Mouse (Mus musculus) embryonic facial prominence, embryonic 13.5 days (tissue): ENCODE results near the gene Bin2. TPM values are rescaled to one million over a fixed set of nuclear protein-coding genes. Genes with fewer than 3 reads are reported as not detected.
"Not testable (repeated sequence)": the region's sequence is repeated elsewhere in the genome, so short reads cannot be mapped to it uniquely, and the experiment has no call there.

Source experiments
- ATAC-seq: fragments of 200-750 bp; cut with Nextera tagmentation; 2 replicates; pipeline ENCODE4 v1.8.0; 2017; ENCODE audit warnings: low read depth; ENCODE audit not compliant: insufficient number of reproducible peaks, insufficient read depth, low FRiP score, low TSS enrichment
- H3K27ac ChIP-seq: fragments of 300-500 bp; sonication (generic); 2 replicates; pipeline ENCODE4 v1.5.1; 2015; ENCODE audit warnings: moderate library complexity, mild to moderate bottlenecking, inconsistent platforms
- H3K27me3 ChIP-seq: fragments of 300-500 bp; sonication (generic); 2 replicates; pipeline ENCODE4 v1.6.1; 2015; ENCODE audit warnings: mild to moderate bottlenecking, inconsistent platforms
- H3K36me3 ChIP-seq: fragments of 300-500 bp; sonication (generic); 2 replicates; pipeline ENCODE4 v1.6.1; 2015; ENCODE audit warnings: mild to moderate bottlenecking, inconsistent platforms
- H3K4me1 ChIP-seq: fragments of 300-500 bp; sonication (generic); 2 replicates; pipeline ENCODE4 v1.6.1; 2015; ENCODE audit warnings: inconsistent platforms
- H3K4me2 ChIP-seq: fragments of 300-500 bp; sonication (generic); 2 replicates; pipeline ENCODE4 v1.6.1; 2015; ENCODE audit warnings: moderate library complexity, mild to moderate bottlenecking, inconsistent platforms
- H3K4me3 ChIP-seq: fragments of 300-500 bp; sonication (generic); 2 replicates; pipeline ENCODE4 v1.5.1; 2015; ENCODE audit warnings: mild to moderate bottlenecking, inconsistent platforms
- H3K9ac ChIP-seq: fragments of 300-500 bp; sonication (generic); 2 replicates; pipeline ENCODE4 v1.6.1; 2015; ENCODE audit warnings: mild to moderate bottlenecking, inconsistent platforms
- H3K9me3 ChIP-seq: fragments of 300-500 bp; sonication (generic); 2 replicates; pipeline ENCODE4 v1.6.1; 2016; ENCODE audit warnings: inconsistent platforms
- WGBS: fragments of 180-500 bp; shearing (Covaris S2); methylation state at CpG from one replicate; pipeline ENCODE4 v1.1.7; 2015; ENCODE audit warnings: mixed read lengths; 5-methylcytosine and 5-hydroxymethylcytosine counted together
- polyA plus RNA-seq: library from polyadenylated mRNA; unstranded; fragments of >200 nt; fragmentation: Nextera tagmentation; extraction: Ambion mirVana; gene quantifications from 2 replicates; pipeline ENCODE4 v1.2.1, GENCODE M21; 2015

The Bin2 gene
- polyA plus RNA-seq, 1 experiment from 2014 or later: 2.1 TPM

- H3K4me1 ChIP-seq: peaks cover 9% of the 10 kb centered on the region
- peaks cover 25% of the 10 kb centered on the region for H3K27me3 ChIP-seq
- H3K27ac ChIP-seq: no peak overlapping the region
- H3K9ac ChIP-seq: no peak overlapping the region
- no peaks in the 10 kb centered on the region for H3K9me3 ChIP-seq
- 82% methylated on average over 3 of the region's 3 CpGs for WGBS
- ATAC-seq: no peak
- H3K4me3 ChIP-seq: no peak overlapping the region
- H3K36me3 ChIP-seq: no peaks in the 10 kb centered on the region
- H3K4me2 ChIP-seq: no peak overlapping the region
These were observed 39.2 kb downstream of the Bin2 start for GRCm38 (mm10) chr15:100630126-100630525.

GRCm38 (mm10) chr15:100628797-100629196 is 40.6 kb downstream of the Bin2 start:
- Histone ChIP-seq H3K9me3 (no peaks in the 10 kb centered on the region), H3K4me2 (no peak overlapping the region), H3K4me3 (no peak overlapping the region), H3K27ac (no peak overlapping the region), H3K36me3 (no peaks in the 10 kb centered on the region), H3K9ac (no peak overlapping the region), H3K4me1 (peaks cover 9% of the 10 kb centered on the region), H3K27me3 (peaks cover 14% of the 10 kb centered on the region)
- 33% methylated on average over 7 of the region's 7 CpGs for WGBS
- no peak for ATAC-seq

DNA sequence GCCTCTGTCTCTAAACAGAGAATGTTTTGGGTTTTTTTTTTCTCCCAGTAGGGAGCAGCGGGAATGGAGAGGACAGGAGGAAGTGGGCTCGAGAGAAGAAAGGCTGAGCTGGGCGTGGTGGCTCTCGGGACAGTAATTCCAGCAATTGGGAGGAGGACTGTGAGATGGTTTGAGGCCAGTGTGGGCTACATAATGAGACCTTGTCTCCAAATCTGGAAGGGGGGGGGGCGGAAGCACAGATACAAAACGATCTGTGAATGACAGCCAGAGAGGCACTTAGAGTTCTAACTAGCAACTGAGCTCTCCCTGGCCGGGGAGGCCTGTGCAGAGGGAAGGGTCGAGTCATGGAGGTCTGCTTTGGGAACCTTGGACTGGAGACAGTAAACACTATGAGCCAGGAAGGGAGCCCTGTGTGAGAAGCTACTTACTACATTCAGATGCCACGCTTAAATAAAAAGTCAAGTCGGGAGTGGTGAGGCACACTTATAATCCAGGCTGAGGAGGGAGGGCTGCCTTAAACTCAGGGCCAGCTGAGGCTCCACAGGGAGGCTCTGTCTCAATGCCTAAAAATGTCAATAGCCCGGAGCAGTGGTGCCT is 41.5 kb downstream of the Bin2 start:
- Histone ChIP-seq H3K9me3 (no peaks in the 10 kb centered on the region), H3K27me3 (peaks cover 8% of the 10 kb centered on the region), H3K27ac (peak overlapping the region; percentile 66), H3K36me3 (no peaks in the 10 kb centered on the region), H3K4me2 (peak overlapping the region; percentile 27; the same call in 1 of the 2 replicates), H3K4me1 (peaks cover 9% of the 10 kb centered on the region), H3K4me3 (no peak overlapping the region), H3K9ac (0 out of 2 replicates have a peak overlapping the region, but pooled peaks have one; percentile 16)
- 8% methylated on average over 11 of the region's 11 CpGs for WGBS
- ATAC-seq: no peak

GRCm38 (mm10) chr15:100627287-100627686 is 42.1 kb downstream of the Bin2 start:
- H3K9ac ChIP-seq: no peak overlapping the region
- 14% methylated on average over 10 of the region's 10 CpGs for WGBS
- peak overlapping the region; percentile 66; the same call in 1 of the 2 replicates for H3K27ac ChIP-seq
- H3K36me3 ChIP-seq: no peaks in the 10 kb centered on the region
- no peak for ATAC-seq
- H3K4me2 ChIP-seq: peak overlapping the region; percentile 27; the same call in 1 of the 2 replicates
- H3K27me3 ChIP-seq: peaks cover 4% of the 10 kb centered on the region; the same call in 1 of the 2 replicates
- peaks cover 9% of the 10 kb centered on the region for H3K4me1 ChIP-seq
- H3K4me3 ChIP-seq: no peak overlapping the region
- no peaks in the 10 kb centered on the region for H3K9me3 ChIP-seq

DNA sequence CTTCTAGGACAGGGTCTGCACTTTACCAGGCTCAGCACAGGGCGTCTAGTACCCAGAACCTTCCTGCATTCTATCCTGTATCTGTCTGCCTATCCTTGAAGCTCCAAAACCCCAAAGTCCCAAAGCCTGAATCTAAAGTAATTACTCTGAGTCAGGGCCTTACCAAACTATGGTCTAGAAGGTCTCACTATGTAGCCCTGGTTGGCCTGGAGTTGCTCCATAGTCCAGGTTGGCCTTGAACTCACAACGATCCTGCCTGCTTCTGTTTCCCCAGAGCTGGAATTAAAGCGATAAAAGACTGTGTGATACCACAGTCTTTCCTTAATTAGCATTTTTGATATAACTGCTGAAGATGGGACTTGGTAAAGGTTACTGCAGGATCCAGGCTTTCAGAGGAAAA is 44.9 kb downstream of the Bin2 start:
- 88% methylated on average over 3 of the region's 3 CpGs for WGBS
- H3K4me1 ChIP-seq: peaks cover 9% of the 10 kb centered on the region
- H3K4me3 ChIP-seq: no peak overlapping the region

DNA sequence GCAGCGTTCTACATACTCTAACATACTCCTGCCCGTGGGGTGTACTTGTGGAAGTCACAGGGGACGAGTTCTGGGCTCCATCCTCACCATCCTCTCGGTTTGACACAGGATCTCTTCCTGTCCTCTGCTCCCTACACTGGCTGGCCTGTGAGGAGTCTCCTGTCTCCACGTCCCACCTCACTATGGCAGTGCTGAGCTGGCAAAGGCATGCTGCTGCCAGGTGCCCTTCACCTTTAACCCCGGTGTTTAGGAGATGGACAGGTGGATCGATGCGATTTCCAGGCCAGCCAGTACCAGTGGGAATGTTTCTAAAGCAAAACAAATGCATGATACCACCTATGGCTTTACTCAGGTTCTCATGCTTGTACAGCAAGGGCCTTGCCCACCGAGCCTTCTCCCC is 45.6 kb downstream of the Bin2 start:
- Histone ChIP-seq H3K27me3 (no peaks in the 10 kb centered on the region), H3K4me2 (no peak overlapping the region), H3K9ac (no peak overlapping the region), H3K4me1 (peaks cover 9% of the 10 kb centered on the region), H3K4me3 (no peak overlapping the region), H3K36me3 (peaks cover 21% of the 10 kb centered on the region), H3K9me3 (no peaks in the 10 kb centered on the region), H3K27ac (no peak overlapping the region)
- 84% methylated on average over 9 of the region's 9 CpGs for WGBS
- ATAC-seq: no peak

More for the DNA sequence above, 44.9 kb downstream of the Bin2 start:
- Histone ChIP-seq H3K4me2 (no peak overlapping the region), H3K9me3 (no peaks in the 10 kb centered on the region), H3K36me3 (peaks cover 14% of the 10 kb centered on the region), H3K27ac (no peak overlapping the region), H3K27me3 (no peaks in the 10 kb centered on the region), H3K9ac (no peak overlapping the region)
- no peak for ATAC-seq

- ATAC-seq: no peak
These were observed 47.2 kb downstream of the Bin2 start for GRCm38 (mm10) chr15:100622164-100622563.

GRCm38 (mm10) chr15:100621671-100622070 is 47.7 kb downstream of the Bin2 start:
- not testable (repeated sequence) for H3K27ac ChIP-seq, H3K9me3 ChIP-seq, H3K4me1 ChIP-seq, ATAC-seq, H3K4me2 ChIP-seq, H3K9ac ChIP-seq, H3K4me3 ChIP-seq, H3K27me3 ChIP-seq
- 81% methylated on average over 9 of the region's 9 CpGs for WGBS
- peaks cover 35% of the 10 kb centered on the region for H3K36me3 ChIP-seq

More at GRCm38 (mm10) chr15:100622164-100622563, 47.2 kb downstream of the Bin2 start:
- WGBS: 84% methylated on average over 7 of the region's 7 CpGs
- no peaks in the 10 kb centered on the region for H3K9me3 ChIP-seq
- H3K4me2 ChIP-seq: no peak overlapping the region
- H3K27ac ChIP-seq: no peak overlapping the region
- no peak overlapping the region for H3K4me3 ChIP-seq
- peaks cover 35% of the 10 kb centered on the region for H3K36me3 ChIP-seq
- H3K27me3 ChIP-seq: no peaks in the 10 kb centered on the region
- H3K4me1 ChIP-seq: no peaks in the 10 kb centered on the region
- H3K9ac ChIP-seq: no peak overlapping the region

- ATAC-seq: no peak
- WGBS: 85% methylated on average over 7 of the region's 7 CpGs
- Histone ChIP-seq H3K9me3 (no peaks in the 10 kb centered on the region), H3K4me3 (no peak overlapping the region), H3K27ac (no peak overlapping the region), H3K27me3 (no peaks in the 10 kb centered on the region), H3K9ac (no peak overlapping the region), H3K4me1 (peaks cover 15% of the 10 kb centered on the region), H3K4me2 (no peak overlapping the region), H3K36me3 (peaks cover 35% of the 10 kb centered on the region)
These were observed 50.2 kb downstream of the Bin2 start for GRCm38 (mm10) chr15:100619200-100619599.

GRCm38 (mm10) chr15:100616221-100616620 is 53.1 kb downstream of the Bin2 start:
- Histone ChIP-seq H3K27me3 (no peaks in the 10 kb centered on the region), H3K9me3 (no peaks in the 10 kb centered on the region), H3K36me3 (peaks cover 35% of the 10 kb centered on the region), H3K27ac (peak overlapping the region; percentile 94), H3K9ac (peak overlapping the region; percentile 87), H3K4me1 (peaks cover 21% of the 10 kb centered on the region), H3K4me3 (peak overlapping the region; percentile 92), H3K4me2 (peak overlapping the region; percentile 81)
- WGBS: 1% methylated on average over 19 of the region's 19 CpGs
- no peak for ATAC-seq

DNA sequence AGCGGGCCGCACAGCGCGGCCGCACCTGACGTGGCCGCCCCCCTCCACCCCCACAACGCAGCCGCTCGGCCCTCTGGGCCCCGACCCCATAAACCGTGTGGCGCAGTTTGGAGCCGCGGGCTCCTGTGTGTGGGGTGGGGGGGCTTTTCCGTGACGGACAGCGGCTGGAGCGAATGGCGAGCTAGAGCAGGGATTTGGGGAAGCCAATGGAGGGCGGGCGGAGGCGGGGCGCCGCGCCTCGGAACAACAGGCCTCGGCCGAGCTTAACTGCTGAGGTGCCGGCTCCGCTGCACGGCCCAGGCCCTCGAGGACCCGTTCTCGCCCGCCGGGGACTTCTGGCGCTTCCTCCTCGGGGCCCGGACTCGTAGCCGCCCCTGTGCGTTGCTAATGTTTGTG is 53.5 kb downstream of the Bin2 start:
- Histone ChIP-seq H3K4me1 (peaks cover 21% of the 10 kb centered on the region), H3K27me3 (no peaks in the 10 kb centered on the region), H3K9ac (peak overlapping the region; percentile 87), H3K36me3 (peaks cover 32% of the 10 kb centered on the region), H3K9me3 (no peaks in the 10 kb centered on the region), H3K4me2 (peak overlapping the region; percentile 81), H3K27ac (peak overlapping the region; percentile 94), H3K4me3 (peak overlapping the region; percentile 92)
- ATAC-seq: peak; percentile 83
- WGBS: under 1% methylated on average over 43 of the region's 43 CpGs

DNA sequence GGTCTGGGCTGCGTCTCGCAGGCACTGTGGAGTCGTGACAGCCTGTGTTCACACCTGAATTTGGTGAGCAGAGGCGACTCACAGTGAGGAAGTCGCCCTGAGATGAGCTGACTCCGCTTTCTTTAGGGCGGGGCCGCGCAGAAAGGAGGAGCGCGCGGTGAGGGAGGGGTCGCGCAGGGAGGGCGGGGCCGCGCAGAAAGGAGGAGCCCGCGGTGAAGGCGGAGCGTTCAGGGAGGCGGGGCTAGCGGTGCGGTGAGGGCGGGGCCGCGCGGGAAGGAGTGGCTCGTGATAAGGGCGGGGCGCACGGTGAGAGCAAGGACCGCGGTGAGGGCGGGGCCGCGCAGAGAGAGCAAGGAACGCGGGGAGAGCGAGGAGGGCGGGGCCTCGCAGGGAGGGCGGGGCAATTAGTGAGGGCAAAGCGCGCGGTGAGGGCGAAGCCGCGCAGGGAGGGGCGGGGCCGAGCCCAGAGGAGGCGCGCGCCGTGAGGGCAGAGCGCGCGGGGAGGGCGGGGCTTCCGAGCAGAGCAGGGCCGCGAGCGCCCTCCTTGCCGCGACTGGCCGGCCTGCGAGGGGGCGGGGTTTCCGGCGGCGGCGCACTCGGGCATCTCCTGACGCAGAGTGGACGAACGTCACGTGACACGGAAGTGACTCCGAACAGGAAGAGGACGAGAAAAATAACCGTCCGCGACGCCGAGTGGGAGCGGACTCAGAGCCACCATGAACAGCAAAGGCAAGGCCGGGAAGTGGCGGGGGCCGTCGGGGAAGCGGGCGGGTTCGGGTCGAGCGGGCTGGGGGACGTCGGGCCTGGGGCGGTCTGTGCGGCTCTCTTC is 54.1 kb downstream of the Bin2 start, which contains the start of gene Dazap2:
Dazap2 (plus strand) TSS at position 354 of the 829 bp plus-strand sequence.
- Histone ChIP-seq H3K36me3 (peaks cover 28% of the 10 kb centered on the region), H3K27me3 (no peaks in the 10 kb centered on the region), H3K27ac (peak within 1 kb of the TSS; percentile 94), H3K9ac (peak within 1 kb of the TSS; percentile 87), H3K4me2 (peak within 1 kb of the TSS; percentile 81), H3K4me1 (peaks cover 21% of the 10 kb centered on the region), H3K4me3 (peak within 1 kb of the TSS; percentile 92), H3K9me3 (no peaks in the 10 kb centered on the region)
- WGBS: under 1% methylated on average over 88 of the region's 99 CpGs
- ATAC-seq: peak; percentile 87
